Mouse (Mus musculus) testis, adult 2 months (tissue): ENCODE results near the gene Ptprd. TPM values are rescaled to one million over a fixed set of nuclear protein-coding genes. Genes with fewer than 3 reads are reported as not detected.

Experiments used
- H3K27ac ChIP-seq: fragments of 200-500 bp; 2 replicates; pipeline ENCODE4 v1.5.1; 2012; ENCODE audit warnings: low read depth, low read length; ENCODE audit not compliant: control insufficient read depth, insufficient read depth
- H3K27me3 ChIP-seq: fragments of 200-500 bp; 2 replicates; pipeline ENCODE4 v1.6.1; 2012; ENCODE audit warnings: mild to moderate bottlenecking, low read length, moderate library complexity; ENCODE audit not compliant: control insufficient read depth, insufficient read depth
- H3K36me3 ChIP-seq: fragments of 200-500 bp; 2 replicates; pipeline ENCODE4 v1.6.1; 2012; ENCODE audit warnings: mild to moderate bottlenecking, low read length; ENCODE audit not compliant: control insufficient read depth, insufficient read depth
- H3K4me1 ChIP-seq: fragments of 200-500 bp; 2 replicates; pipeline ENCODE4 v1.6.1; 2012; ENCODE audit warnings: low read length; ENCODE audit not compliant: control insufficient read depth, insufficient read depth
- H3K4me3 ChIP-seq: fragments of 200-500 bp; 2 replicates; pipeline ENCODE4 v1.5.1; 2012; ENCODE audit warnings: low read depth, mild to moderate bottlenecking, low read length, moderate library complexity, mixed read lengths; ENCODE audit not compliant: control insufficient read depth
- CTCF ChIP-seq: fragments of 200-500 bp; IDR thresholded peaks from 2 replicates; pipeline ENCODE4 v1.5.1; 2012; ENCODE audit warnings: low read depth, mild to moderate bottlenecking, inconsistent platforms, low read length, moderate library complexity; ENCODE audit not compliant: control insufficient read depth, insufficient read depth, insufficient replicate concordance
- POLR2A ChIP-seq: fragments of 200-500 bp; IDR thresholded peaks from 2 replicates; pipeline ENCODE4 v1.6.1; 2012; ENCODE audit warnings: low read depth, mild to moderate bottlenecking, inconsistent platforms, low read length, moderate library complexity; ENCODE audit not compliant: control insufficient read depth
- polyA plus RNA-seq: library from polyadenylated mRNA; depleted of rRNA; stranded (reverse); fragments of >200 nt; gene quantifications from 2 replicates; pipeline ENCODE4 v1.2.3, GENCODE M21; 2012

Ptprd gene
- polyA plus RNA-seq, 1 experiment = 3.4 TPM

- H3K4me3 ChIP-seq = no peak overlapping the region
- no peaks in the 10 kb centered on the region for H3K36me3 ChIP-seq
- H3K27me3 ChIP-seq = no peaks in the 10 kb centered on the region
- no peaks in the 10 kb centered on the region for H3K4me1 ChIP-seq
- no peak overlapping the region for H3K27ac ChIP-seq
- TF ChIP-seq POLR2A (no peak), CTCF (no peak)
Observed at GRCm38 (mm10) chr4:76324928-76325327, 1886.8 kb downstream of the Ptprd start.

GRCm38 (mm10) chr4:76324509-76324908 is 1887.3 kb downstream of the Ptprd start:
- H3K4me3 ChIP-seq = no peak overlapping the region
- no peaks in the 10 kb centered on the region for H3K27me3 ChIP-seq
- no peak for TF ChIP-seq POLR2A
- TF ChIP-seq CTCF = no peak
- H3K4me1 ChIP-seq = no peaks in the 10 kb centered on the region
- no peak overlapping the region for H3K27ac ChIP-seq
- no peaks in the 10 kb centered on the region for H3K36me3 ChIP-seq

GRCm38 (mm10) chr4:76319874-76320273 is 1891.9 kb downstream of the Ptprd start:
- no peak for TF ChIP-seq CTCF
- no peak for TF ChIP-seq POLR2A
- Histone ChIP-seq H3K4me3 (no peak overlapping the region), H3K27ac (no peak overlapping the region), H3K36me3 (no peaks in the 10 kb centered on the region), H3K4me1 (no peaks in the 10 kb centered on the region), H3K27me3 (no peaks in the 10 kb centered on the region)

DNA sequence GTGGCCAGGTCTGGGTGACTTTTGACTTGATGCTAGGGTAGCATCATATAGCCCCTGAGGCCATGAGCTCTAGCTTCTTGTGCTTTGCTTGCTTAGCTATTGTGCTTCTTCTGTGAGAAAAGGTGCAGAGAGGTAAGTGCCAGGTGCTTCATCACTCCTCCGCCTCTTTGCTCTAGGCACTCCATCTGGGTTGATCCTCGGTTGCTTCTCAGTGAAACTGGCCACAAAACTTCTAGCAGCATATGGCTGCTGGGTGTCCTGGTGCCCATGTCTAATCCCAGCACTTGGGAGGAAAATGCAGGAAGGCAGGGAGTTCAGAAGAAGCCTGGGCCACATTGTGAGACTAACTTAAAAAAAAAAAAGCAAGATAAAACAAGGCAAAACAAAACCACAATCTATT is 1895.8 kb downstream of the Ptprd start:
- Histone ChIP-seq H3K27me3 (no peaks in the 10 kb centered on the region), H3K27ac (no peak overlapping the region), H3K36me3 (no peaks in the 10 kb centered on the region), H3K4me3 (no peak overlapping the region), H3K4me1 (no peaks in the 10 kb centered on the region)
- no peak for TF ChIP-seq POLR2A
- TF ChIP-seq CTCF = no peak

GRCm38 (mm10) chr4:76313749-76314148 is 1898.0 kb downstream of the Ptprd start:
- Histone ChIP-seq H3K4me1 (no peaks in the 10 kb centered on the region), H3K27ac (no peak overlapping the region), H3K27me3 (no peaks in the 10 kb centered on the region), H3K36me3 (no peaks in the 10 kb centered on the region), H3K4me3 (no peak overlapping the region)
- TF ChIP-seq POLR2A = no peak
- no peak for TF ChIP-seq CTCF

DNA sequence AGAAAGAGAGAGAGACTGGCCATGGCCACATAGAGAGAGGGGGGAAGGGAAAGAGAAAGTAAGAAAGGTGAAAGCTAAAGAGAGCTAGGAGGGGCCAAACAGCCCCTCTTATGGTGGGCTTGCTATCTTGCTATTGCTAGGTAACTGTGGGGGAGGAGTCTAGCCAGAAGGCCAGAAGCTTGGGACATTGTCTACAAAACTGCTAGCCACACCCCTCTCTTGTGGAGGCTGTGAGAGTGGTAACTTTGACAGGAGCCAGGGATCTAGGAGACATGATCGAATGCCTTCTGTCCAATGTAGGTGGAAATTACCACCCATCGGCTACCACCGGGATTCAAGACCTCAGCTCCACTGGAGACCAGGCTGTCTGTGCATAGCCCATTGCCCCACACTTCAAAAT is 1899.2 kb downstream of the Ptprd start:
- no peak overlapping the region for H3K27ac ChIP-seq

GRCm38 (mm10) chr4:76305987-76306386 is 1905.8 kb downstream of the Ptprd start:
- no peak for TF ChIP-seq CTCF
- TF ChIP-seq POLR2A = no peak
- Histone ChIP-seq H3K4me3 (no peak overlapping the region), H3K27me3 (no peaks in the 10 kb centered on the region), H3K4me1 (no peaks in the 10 kb centered on the region), H3K27ac (no peak overlapping the region), H3K36me3 (no peaks in the 10 kb centered on the region)

More for the DNA sequence above, 1899.2 kb downstream of the Ptprd start:
- no peaks in the 10 kb centered on the region for H3K27me3 ChIP-seq
- H3K4me1 ChIP-seq = no peaks in the 10 kb centered on the region
- no peak overlapping the region for H3K4me3 ChIP-seq
- TF ChIP-seq CTCF (no peak), POLR2A (no peak)
- no peaks in the 10 kb centered on the region for H3K36me3 ChIP-seq

- no peaks in the 10 kb centered on the region for H3K27me3 ChIP-seq
- TF ChIP-seq POLR2A (no peak), CTCF (no peak)
- no peak overlapping the region for H3K27ac ChIP-seq
- no peaks in the 10 kb centered on the region for H3K4me1 ChIP-seq
- no peak overlapping the region for H3K4me3 ChIP-seq
- no peaks in the 10 kb centered on the region for H3K36me3 ChIP-seq
Observed at GRCm38 (mm10) chr4:76297375-76297774, 1914.4 kb downstream of the Ptprd start.
